Mouse (Mus musculus) liver, adult 2 months (tissue): ENCODE data around the gene Sf3a1.

Experiments
- CTCF ChIP-seq: fragments of 200-500 bp; IDR thresholded peaks from 2 replicates; pipeline ENCODE4 v1.5.1; 2011; ENCODE audit warnings: low read depth, low read length, control low read depth
- POLR2A ChIP-seq: fragments of 200-500 bp; IDR thresholded peaks from 2 replicates; pipeline ENCODE4 v1.6.1; 2011; ENCODE audit warnings: low read length, control low read depth; ENCODE audit not compliant: insufficient read depth; ENCODE audit errors: extremely low read depth

DNA sequence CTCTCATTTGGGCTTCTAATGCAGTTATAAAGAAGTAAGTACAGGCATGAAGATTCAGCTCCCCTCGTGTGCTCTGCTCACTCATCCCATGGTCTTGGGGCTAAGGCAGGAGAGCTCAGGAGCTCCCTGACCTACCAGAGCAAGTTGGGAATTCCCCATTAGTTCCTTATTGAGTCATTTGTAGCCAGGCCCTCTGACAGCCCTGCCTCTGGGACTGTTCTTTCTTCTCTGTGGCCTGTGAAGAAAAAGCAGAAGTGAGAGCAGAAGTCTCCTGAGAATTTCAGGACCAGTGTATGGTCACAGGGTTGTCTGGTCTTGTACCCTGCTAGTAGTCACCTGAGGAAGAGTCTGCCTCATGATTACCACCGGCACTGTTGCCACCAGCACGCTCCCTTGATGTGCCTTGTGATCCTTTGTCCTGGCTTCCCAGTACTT, 35.5 kb downstream of the Sf3a1 start:
- TF ChIP-seq POLR2A (no peak), CTCF (no peak)
